Mouse (Mus musculus): ENCODE measurements around the gene G430095P16Rik. TPM values are rescaled to one million over a fixed set of nuclear protein-coding genes. Genes with fewer than 3 reads are reported as not detected.
A peak's percentile ranks its signal among the peaks of the same experiment; 100 is the strongest.

G430095P16Rik gene
- polyA plus RNA-seq, 1 experiment = 9.4 TPM

- no peak overlapping the region for H3ac ChIP-seq (ENCODE audit: control insufficient read depth, insufficient read length)
- H3K4me3 ChIP-seq = no peak overlapping the region
- H3K36me3 ChIP-seq (ENCODE audit: control insufficient read depth, insufficient read depth) = peaks cover 8% of the 10 kb centered on the region
- TF ChIP-seq MYOG (IDR thresholded peaks at IDR 0.05; ENCODE audit: control insufficient read depth in 1 of 3, insufficient read depth in 1 of 3, insufficient read length in 2 of 3, low read depth in 2 of 3) (no peak), USF1 (IDR thresholded peaks at IDR 0.05; ENCODE audit: low read depth) (no peak), CEBPB (IDR thresholded peaks at IDR 0.05; ENCODE audit: insufficient read depth, poor library complexity, severe bottlenecking) (no peak), MYOD1 (IDR thresholded peaks at IDR 0.05; ENCODE audit: control insufficient read depth in 1 of 3, insufficient read length in 2 of 3, low read depth in 2 of 3) (no peak), REST (IDR thresholded peaks at IDR 0.05; ENCODE audit: insufficient read depth, insufficient read length) (no peak), TCF3 (IDR thresholded peaks at IDR 0.05; ENCODE audit: insufficient read length, low read depth) (no peak), SRF (IDR thresholded peaks at IDR 0.05; ENCODE audit: control insufficient read depth, insufficient read length, low read depth) (no peak), POLR2AphosphoS2 (IDR thresholded peaks at IDR 0.05; ENCODE audit: insufficient read length, low read depth) (no peak), MAX (IDR thresholded peaks at IDR 0.05; ENCODE audit: low read depth) (no peak), TCF12 (IDR thresholded peaks at IDR 0.05; ENCODE audit: insufficient read depth, poor library complexity, severe bottlenecking) (no peak), POLR2A (IDR thresholded peaks at IDR 0.05; ENCODE audit: insufficient read length, low read depth) (no peak), E2F4 (IDR thresholded peaks at IDR 0.05; ENCODE audit: insufficient read depth) (no peak)
- peaks cover 52% of the 10 kb centered on the region for H3K79me2 ChIP-seq (ENCODE audit: control insufficient read depth, insufficient read depth)
- H3K27me3 ChIP-seq (ENCODE audit: control insufficient read depth, insufficient read depth, insufficient read length) = no peaks in the 10 kb centered on the region
- no peak overlapping the region for H3K4me2 ChIP-seq (ENCODE audit: low read depth)
Observed at GRCm38 (mm10) chr8:84757501-84757900, 34.7 kb downstream of the G430095P16Rik start.

DNA sequence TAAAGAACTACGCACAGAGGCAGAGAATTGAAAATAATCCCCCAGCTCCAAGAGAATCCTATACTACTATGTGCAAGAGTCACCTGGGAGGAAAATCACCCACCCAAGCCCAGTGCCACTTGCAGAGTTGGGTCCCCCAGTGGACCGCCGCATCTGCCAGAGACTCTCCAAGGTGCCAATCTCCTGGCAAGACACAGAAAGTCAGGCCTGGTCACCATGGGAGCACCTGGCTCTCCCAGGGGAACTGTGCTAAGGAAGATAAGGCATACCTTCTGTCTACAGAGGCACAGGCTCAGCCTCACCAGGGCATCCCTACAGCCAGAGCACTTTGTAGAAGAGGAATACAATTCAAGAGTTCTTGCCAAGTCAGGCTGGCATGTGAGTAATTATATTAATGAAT is 35.5 kb downstream of the G430095P16Rik start:
- Histone ChIP-seq H3K36me3 (ENCODE audit: control insufficient read depth, insufficient read depth) (peaks cover 8% of the 10 kb centered on the region), H3K4me3 (no peak overlapping the region), H3K4me2 (ENCODE audit: low read depth) (no peak overlapping the region), H3K27me3 (ENCODE audit: control insufficient read depth, insufficient read depth, insufficient read length) (no peaks in the 10 kb centered on the region), H3K79me2 (ENCODE audit: control insufficient read depth, insufficient read depth) (peaks cover 48% of the 10 kb centered on the region), H3ac (ENCODE audit: control insufficient read depth, insufficient read length) (no peak overlapping the region)
- TF ChIP-seq POLR2AphosphoS2 (IDR thresholded peaks at IDR 0.05; ENCODE audit: insufficient read length, low read depth) (no peak), REST (IDR thresholded peaks at IDR 0.05; ENCODE audit: insufficient read depth, insufficient read length) (no peak), POLR2A (IDR thresholded peaks at IDR 0.05; ENCODE audit: insufficient read length, low read depth) (no peak), MYOD1 (IDR thresholded peaks at IDR 0.05; ENCODE audit: control insufficient read depth in 1 of 3, insufficient read length in 2 of 3, low read depth in 2 of 3) (no peak), TCF12 (IDR thresholded peaks at IDR 0.05; ENCODE audit: insufficient read depth, poor library complexity, severe bottlenecking) (no peak), CEBPB (IDR thresholded peaks at IDR 0.05; ENCODE audit: insufficient read depth, poor library complexity, severe bottlenecking) (no peak), E2F4 (IDR thresholded peaks at IDR 0.05; ENCODE audit: insufficient read depth) (no peak), TCF3 (IDR thresholded peaks at IDR 0.05; ENCODE audit: insufficient read length, low read depth) (no peak), USF1 (IDR thresholded peaks at IDR 0.05; ENCODE audit: low read depth) (no peak), SRF (IDR thresholded peaks at IDR 0.05; ENCODE audit: control insufficient read depth, insufficient read length, low read depth) (no peak), MYOG (IDR thresholded peaks at IDR 0.05; ENCODE audit: control insufficient read depth in 1 of 3, insufficient read depth in 1 of 3, insufficient read length in 2 of 3, low read depth in 2 of 3) (no peak), MAX (IDR thresholded peaks at IDR 0.05; ENCODE audit: low read depth) (no peak)

DNA sequence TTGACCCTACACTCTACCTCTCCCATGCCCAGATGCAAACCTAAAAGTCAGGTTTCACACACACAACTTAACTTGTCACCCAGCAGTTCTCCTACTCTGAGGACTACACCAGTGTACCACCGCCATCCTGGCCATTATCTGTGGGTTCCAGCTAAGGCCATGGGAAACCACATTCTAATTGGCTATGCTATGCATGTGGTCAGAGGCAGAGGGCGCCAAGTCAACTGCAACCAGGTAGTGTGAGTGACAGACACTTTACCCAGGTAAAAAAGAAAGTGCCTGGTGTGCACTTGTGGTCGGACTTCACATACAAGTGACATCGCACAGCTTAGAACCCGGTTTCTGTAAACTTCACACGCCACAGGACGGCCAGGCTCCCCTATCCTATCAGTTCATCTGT is 36.3 kb downstream of the G430095P16Rik start:
- no peak overlapping the region for H3ac ChIP-seq (ENCODE audit: control insufficient read depth, insufficient read length)
- H3K4me3 ChIP-seq = no peak overlapping the region
- H3K27me3 ChIP-seq (ENCODE audit: control insufficient read depth, insufficient read depth, insufficient read length) = no peaks in the 10 kb centered on the region
- TF ChIP-seq MAX (IDR thresholded peaks at IDR 0.05; ENCODE audit: low read depth) (no peak), POLR2AphosphoS2 (IDR thresholded peaks at IDR 0.05; ENCODE audit: insufficient read length, low read depth) (no peak), TCF12 (IDR thresholded peaks at IDR 0.05; ENCODE audit: insufficient read depth, poor library complexity, severe bottlenecking) (no peak), POLR2A (IDR thresholded peaks at IDR 0.05; ENCODE audit: insufficient read length, low read depth) (no peak), CEBPB (IDR thresholded peaks at IDR 0.05; ENCODE audit: insufficient read depth, poor library complexity, severe bottlenecking) (no peak), TCF3 (IDR thresholded peaks at IDR 0.05; ENCODE audit: insufficient read length, low read depth) (no peak), MYOG (IDR thresholded peaks at IDR 0.05; ENCODE audit: control insufficient read depth in 1 of 3, insufficient read depth in 1 of 3, insufficient read length in 2 of 3, low read depth in 2 of 3) (no peak), E2F4 (IDR thresholded peaks at IDR 0.05; ENCODE audit: insufficient read depth) (no peak), MYOD1 (IDR thresholded peaks at IDR 0.05; ENCODE audit: control insufficient read depth in 1 of 3, insufficient read length in 2 of 3, low read depth in 2 of 3) (no peak), USF1 (IDR thresholded peaks at IDR 0.05; ENCODE audit: low read depth) (no peak), REST (IDR thresholded peaks at IDR 0.05; ENCODE audit: insufficient read depth, insufficient read length) (no peak), SRF (IDR thresholded peaks at IDR 0.05; ENCODE audit: control insufficient read depth, insufficient read length, low read depth) (no peak)
- peaks cover 8% of the 10 kb centered on the region for H3K36me3 ChIP-seq (ENCODE audit: control insufficient read depth, insufficient read depth)
- H3K79me2 ChIP-seq (ENCODE audit: control insufficient read depth, insufficient read depth) = peaks cover 52% of the 10 kb centered on the region
- no peak overlapping the region for H3K4me2 ChIP-seq (ENCODE audit: low read depth)

DNA sequence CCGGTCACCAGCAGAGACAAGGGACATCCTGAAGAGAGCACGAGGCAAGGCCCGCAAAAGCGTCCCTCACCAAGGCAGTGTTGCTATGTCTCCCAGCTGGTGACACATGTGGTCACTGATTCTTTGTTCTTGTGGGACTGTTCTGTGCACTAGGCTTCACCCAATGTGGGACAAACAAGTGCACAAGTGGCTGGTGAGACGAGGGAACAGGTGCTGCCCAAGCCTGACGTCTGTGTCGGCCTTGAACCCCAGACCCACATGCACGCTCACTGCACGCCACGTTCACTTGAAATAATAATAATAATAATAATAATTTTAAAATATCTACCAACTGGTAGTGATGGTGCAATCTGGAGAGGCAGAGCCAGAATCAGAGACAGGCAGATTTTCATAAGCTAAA is 36.9 kb downstream of the G430095P16Rik start:
- Histone ChIP-seq H3K36me3 (ENCODE audit: control insufficient read depth, insufficient read depth) (peaks cover 8% of the 10 kb centered on the region), H3K4me2 (ENCODE audit: low read depth) (no peak overlapping the region), H3ac (ENCODE audit: control insufficient read depth, insufficient read length) (no peak overlapping the region), H3K79me2 (ENCODE audit: control insufficient read depth, insufficient read depth) (peaks cover 51% of the 10 kb centered on the region), H3K27me3 (ENCODE audit: control insufficient read depth, insufficient read depth, insufficient read length) (no peaks in the 10 kb centered on the region), H3K4me3 (no peak overlapping the region)
- TF ChIP-seq MYOD1 (IDR thresholded peaks at IDR 0.05; ENCODE audit: control insufficient read depth in 1 of 3, insufficient read length in 2 of 3, low read depth in 2 of 3) (peak in 2 of 3 experiments; percentile 69 to 70), MYOG (IDR thresholded peaks at IDR 0.05; ENCODE audit: control insufficient read depth in 1 of 3, insufficient read depth in 1 of 3, insufficient read length in 2 of 3, low read depth in 2 of 3) (peak in 1 of 3 experiments; percentile 62), TCF12 (IDR thresholded peaks at IDR 0.05; ENCODE audit: insufficient read depth, poor library complexity, severe bottlenecking) (no peak), TCF3 (IDR thresholded peaks at IDR 0.05; ENCODE audit: insufficient read length, low read depth) (no peak), USF1 (IDR thresholded peaks at IDR 0.05; ENCODE audit: low read depth) (no peak), CEBPB (IDR thresholded peaks at IDR 0.05; ENCODE audit: insufficient read depth, poor library complexity, severe bottlenecking) (no peak), REST (IDR thresholded peaks at IDR 0.05; ENCODE audit: insufficient read depth, insufficient read length) (no peak), POLR2A (IDR thresholded peaks at IDR 0.05; ENCODE audit: insufficient read length, low read depth) (no peak)

All from myocyte (in vitro differentiated cells).